Mouse (Mus musculus) lung, postnatal 14 days (tissue): ENCODE measurements around the gene Slc25a17.

ENCODE experiments used
- DNase-seq: peaks from one replicate; pipeline ENCODE4 v3.0.0; 2021

Slc25a17 gene

DNA sequence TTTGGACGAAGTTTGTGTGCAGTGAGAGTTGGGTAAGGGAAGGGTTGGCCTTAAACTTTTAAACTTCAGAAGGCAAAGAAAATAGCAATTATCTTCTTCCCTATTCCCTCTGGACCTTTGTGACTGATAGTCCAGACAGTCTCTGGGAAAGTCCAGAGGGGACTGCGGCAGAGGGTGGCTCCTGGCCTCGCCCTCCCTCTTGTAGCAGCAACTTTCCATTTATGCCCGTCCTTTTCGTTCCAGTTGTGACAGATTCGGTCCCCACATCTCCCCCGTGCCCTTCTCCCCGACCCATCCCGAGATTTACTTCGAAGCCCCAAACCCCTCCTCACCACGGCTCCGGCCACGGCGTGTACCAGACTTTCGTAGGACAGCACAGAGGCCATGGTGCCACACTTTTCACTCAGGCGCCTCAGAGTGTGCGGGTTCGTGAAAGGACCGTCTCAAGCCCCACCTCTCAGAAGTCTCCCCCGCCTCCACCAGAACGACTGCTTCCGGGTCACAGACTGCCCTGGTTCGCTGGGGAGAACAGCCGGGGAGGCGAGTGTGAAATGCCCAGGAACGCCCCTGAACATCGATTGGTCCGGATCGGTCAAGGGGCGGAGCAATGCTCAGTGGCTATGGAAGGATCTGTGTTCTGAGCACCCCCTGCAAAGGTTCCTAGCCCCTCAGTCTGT is at the start of gene Slc25a17:
Gene Slc25a17, minus strand, starts transcription at position 468 of the 677 bp plus-strand sequence.
- DNase-seq: peak; percentile 96

DNA sequence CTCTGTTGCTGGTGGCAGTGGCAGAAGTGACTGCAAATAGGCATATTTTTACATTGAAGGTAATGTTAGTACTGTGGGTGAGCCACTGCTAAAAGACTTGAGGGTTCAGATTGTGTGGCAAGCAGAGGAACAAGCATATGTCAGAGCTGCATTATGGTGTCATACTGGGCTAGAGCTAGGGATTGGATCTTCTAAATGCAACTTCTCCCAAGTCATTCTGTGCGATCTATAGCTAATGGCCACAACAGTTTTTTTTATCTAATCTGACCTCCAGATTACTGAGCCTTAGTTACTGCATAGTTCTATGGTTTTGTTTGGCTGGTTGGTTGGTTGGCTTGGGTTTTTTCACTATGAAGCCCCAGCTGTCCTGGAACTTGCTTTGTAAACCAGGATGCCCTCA is 47.6 kb upstream of the Slc25a17 start, which contains the start of gene Dnajb7:
Gene Dnajb7, minus strand, starts transcription at position 101 of the 400 bp plus-strand sequence.
- DNase-seq: no peak

DNA sequence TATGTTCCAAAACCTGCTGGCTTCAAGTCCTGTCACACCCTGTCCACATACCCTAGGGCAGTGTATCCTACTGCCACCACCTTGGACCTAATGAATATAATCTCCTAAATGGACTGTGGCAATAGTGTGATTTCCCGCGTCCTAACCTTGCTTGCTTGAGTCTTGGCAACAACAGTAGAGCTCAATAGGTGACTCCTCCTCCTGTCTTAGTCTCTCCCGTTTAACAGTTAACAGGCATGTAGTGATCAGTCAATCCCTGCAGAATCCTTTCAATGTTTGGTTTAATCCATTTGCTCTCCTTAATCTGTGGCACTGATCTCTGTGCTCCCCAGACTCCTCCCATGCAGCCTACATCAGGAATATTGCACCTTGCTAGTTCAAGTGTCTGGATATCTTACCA is 44.4 kb upstream of the Slc25a17 start:
- DNase-seq: no peak

DNA sequence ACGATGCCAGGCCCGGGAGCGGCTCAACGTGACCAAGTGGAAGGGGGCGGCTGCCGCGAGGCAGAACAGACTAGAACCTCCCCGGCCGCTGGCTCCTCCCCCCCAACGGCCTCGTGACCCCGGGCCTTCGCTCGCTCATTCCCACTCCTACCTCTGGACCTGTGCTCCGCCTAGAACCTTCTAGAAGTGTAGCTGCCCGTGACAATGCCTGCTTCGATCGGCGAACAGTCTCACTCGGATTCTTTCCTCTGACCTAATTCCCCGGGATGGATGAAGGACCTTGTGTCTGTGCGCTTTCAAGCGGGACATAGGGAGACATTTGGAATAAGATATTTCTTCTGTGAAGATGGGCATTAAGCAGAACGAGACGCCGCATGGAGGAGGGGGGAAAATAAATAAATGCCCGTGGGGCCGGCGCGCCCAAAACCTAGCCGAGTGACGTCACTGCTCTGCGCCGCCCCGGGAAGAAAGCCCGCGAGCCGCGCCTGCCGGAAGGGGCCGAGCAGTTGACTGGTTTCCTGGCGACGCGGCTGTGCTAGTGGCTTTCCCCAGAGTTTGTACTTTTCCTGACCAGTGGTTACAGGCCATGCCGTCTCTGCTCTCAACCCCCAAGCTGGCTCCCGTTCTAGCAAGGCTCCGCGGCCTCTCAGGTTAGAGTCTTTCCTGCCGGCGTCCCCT is 39.2 kb upstream of the Slc25a17 start, which contains the start of the genes St13 and Xpnpep3:
Gene St13, minus strand, starts transcription at position 440 of the 678 bp plus-strand sequence.
Gene Xpnpep3, plus strand, starts transcription at position 501 of the 678 bp plus-strand sequence.
- DNase-seq: peak; percentile 99

DNA sequence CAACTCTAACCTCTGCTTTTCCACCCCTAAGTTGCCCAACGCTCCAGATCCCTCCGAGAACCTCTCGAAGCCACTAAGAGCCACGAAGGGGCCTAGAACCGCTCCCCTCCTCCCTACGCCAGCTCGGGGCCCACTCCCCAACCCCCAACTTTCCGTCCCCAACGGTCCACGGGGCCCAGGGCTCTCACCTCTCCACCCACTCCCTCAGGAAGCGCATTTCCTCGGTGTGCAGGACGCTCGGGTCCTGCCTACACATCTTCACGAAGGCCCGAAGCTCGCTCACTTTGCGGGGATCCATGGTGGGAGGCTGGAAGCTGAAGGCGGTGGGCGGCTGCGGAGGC is 38.7 kb upstream of the Slc25a17 start:
- DNase-seq: no peak

DNA sequence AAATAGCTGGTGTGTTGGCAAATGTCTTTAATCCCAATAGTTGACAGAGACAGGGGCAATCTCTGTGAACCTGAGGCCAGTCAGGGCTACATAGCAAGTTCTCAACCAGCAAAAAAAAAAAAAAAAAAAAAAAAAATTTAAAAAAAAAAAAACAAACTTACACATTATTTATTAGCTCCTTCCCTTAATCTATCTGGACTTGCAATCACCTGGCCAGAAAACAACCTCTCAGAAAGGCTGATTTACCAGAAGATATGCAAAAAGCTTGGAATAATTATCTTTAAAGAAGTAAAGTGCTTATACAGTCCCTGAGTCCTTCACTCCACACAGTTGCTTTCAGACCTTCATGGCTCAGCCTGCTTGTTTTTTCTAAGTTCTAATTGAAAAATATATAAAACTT is 37.6 kb upstream of the Slc25a17 start:
- DNase-seq: no peak

DNA sequence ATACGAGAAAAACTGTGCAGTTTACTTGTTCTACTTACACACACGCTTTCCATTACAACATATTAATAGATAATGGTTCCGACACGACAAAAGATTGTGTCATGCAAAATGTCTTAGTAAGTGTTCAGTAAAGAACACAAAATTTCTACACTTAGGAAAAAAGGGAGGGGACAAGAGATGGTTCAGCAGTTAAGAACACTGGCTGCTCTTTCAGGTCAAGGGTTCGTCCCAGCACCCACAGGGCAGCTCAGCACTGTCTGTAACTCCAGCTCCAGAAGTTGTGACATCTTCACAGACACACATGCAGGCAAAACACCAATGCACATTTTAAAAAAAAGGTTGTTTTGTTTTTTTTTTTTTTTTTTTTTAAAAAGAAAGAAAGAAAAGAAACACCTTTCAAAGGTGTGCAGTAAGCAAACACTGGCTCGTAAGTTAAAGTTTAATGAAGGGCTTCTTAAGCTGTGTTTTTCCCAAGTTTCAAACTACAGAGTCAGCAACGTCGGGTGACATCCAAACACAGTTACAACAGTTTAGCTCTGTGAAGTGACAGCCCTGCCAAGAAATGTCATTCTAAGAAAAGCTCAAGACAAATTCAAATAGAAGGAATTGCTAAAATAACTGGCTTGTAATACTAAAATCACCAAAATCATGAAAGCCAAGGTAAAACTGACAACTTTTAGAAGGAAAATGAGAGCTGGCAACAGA is 33.8 kb upstream of the Slc25a17 start:
- DNase-seq: no peak

DNA sequence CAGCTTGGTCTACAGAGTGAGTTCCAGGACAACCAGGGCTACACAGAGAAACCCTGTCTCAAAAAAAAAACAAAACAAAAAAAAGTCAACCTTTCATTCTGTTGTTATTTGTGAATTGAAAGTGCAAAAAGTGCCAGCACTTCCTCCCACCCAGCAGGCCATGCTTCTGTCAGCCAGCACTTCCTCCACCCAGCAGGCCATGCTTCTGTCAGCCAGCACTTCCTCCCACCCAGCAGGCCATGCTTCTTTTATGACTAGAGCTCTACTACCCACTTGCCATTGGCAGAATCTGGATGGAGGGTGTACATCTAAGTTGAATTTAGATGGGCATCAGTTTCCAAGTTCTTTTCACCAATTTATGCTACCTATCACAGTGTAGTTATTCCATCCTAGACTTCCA is 32.4 kb upstream of the Slc25a17 start:
- DNase-seq: peak; percentile 15

DNA sequence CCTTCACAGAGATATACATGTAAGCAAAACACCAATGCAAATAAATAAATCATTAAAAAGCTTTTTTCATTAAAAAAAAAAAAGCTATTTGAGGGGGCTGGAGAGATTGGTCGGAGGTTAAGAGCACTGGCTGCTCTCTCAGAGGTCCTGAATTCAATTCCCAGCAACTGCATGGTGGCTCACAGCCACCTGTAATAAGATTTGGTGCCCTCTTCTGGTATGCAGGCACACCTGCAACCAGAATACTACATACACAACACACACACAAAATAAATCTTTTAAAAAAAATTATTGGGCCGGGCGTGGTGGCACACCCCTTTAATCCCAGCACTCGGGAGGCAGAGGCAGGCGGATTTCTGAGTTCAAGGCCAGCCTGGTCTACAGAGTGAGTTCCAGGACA is 25.7 kb upstream of the Slc25a17 start:
- no peak for DNase-seq

DNA sequence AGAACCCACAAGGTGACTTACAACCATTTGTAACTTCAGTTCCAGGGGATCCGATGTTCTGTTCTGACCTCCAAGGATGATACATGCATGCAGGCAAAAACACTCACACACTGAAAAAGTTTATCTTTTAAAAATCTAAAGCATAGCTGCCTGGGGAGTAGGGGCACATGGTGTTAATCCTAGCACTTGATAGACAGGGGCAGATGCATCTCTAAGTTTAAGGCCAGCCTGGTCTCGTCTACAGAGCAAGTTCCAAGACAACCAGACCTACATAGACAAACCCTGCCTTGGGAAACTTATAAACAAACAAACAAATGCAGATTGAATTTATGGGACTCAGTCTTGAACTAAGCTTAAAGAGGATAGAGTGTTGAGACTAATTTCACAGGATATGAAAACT is 18.2 kb upstream of the Slc25a17 start:
- DNase-seq: no peak

DNA sequence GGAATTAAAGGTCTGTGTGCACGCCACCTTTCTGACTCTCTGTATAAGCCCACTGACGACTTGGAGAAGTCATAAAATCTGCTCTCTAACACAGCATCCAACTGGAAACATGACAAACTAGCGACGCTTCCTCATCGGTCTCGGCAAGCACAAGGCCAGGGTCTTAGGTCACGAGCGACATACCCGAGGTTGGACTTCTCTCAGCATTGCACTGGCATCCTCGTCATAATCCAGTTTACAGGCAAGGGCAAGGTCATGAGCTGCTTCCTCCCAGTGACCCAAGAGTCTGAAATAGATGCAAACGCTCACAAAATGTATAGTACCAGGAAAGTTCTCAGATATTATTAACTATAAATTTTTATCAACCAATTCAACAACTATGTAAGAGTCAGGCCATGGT is 14.0 kb upstream of the Slc25a17 start:
- DNase-seq: no peak

DNA sequence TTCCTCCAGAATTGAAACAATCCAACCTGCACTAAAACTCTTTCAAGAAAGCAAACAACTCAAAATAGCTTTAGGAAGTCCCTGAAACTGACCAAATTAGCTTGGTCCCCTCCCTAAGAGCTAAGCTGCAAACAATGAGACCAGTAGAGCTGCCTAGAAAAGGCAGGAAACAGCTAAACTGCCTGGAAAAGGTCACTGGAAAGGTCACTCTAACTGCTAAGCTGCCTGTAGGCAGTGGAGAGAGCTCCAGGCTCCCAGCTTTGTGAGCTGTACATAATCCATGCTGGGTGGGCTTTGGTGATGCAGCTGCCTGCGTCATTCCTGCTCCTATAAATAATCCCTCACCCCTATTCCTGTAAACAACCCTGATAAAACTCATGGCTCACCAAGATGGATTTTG is 9.7 kb upstream of the Slc25a17 start:
- no peak for DNase-seq

DNA sequence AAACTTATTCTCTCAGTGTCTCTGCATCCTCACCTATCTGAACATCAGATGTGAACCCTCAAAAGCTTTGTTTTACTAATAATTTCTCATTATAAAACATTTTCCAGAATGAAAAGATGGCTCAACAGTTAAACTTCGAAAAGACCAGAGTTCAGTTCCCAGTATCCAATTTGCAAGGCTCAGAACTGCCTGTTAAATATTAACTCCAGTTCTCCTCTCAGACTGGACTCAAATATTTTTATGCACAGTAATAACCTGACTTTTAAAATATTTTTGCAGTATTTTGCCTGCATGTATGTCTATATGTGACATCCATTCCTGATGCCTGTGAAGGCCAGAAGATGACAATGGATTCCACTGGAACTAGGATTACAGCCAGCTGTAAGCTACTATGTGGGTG is 8.0 kb upstream of the Slc25a17 start:
- DNase-seq: no peak

DNA sequence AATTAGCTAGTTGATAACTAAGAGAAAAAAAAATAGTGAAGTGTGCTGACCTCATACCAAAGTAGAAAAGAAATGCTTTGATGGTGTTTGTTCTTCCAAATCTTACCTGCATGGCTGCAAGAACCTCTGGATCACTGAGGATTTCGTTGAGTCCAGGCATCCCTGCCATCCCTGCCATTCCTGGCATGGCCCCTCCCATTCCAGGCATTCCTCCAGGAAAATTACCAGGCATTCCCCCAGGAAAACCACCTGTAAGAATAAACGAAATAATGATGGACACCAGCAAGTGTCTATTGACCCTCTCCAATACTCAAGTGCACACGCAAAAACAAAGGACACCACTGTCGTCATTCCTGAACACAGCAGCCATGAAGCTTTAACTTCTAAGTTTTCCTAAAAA is 5.6 kb upstream of the Slc25a17 start:
- no peak for DNase-seq

DNA sequence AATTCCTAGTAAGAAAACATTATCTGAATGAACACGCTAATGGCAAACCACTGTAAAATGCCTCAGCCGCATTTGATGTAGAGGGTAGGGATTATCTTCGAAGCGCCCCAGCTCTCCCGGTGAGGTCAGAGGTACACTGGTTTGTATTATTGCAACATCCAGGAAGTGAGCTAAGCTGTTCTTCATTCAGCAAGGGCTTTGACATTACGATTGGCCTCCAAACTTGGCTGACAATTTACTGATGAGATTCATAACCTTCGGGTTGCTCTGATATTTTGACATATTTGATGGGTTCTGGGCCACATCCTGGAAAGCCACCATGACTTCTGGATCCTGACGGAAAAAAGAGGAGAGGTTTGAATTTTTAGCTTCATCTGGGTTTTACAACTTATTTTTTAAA is 4.6 kb upstream of the Slc25a17 start:
- no peak for DNase-seq

DNA sequence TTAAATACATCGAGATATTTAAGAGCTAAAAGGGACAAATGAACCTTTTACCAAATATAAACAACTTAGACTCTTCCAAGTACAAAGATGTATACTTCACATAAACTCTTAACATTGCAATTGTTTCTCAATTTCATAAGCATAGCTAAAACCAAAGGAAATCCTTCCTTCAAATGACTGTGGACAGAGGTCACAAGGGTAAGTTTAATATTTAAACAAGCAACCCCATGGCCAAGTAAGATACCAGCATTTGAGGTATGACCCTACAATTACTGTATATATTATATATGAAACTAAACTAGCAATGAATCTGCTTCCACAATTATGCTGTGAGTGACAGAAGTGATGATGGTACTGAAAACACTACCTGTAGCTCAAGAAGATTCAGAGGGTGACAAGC is 3.7 kb upstream of the Slc25a17 start:
- no peak for DNase-seq

DNA sequence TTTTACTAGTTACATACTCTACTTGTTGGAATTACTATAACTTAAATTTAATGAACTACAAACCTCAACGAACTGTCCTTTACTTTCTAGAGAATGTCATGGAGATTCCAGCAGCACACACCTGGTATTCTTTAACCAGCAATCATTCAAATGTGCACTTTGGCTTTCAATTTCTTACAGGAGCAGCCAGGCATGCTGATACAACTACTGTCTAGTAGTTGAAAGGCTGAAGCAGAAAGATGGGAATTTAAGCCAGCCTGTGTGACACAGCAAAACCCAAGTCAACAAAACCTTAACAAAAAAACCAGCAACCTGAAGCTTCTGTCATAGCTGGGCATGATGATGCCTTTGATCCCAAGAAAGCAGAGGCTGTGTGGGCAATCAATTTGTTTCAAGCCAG is 1.9 kb upstream of the Slc25a17 start:
- DNase-seq: no peak

DNA sequence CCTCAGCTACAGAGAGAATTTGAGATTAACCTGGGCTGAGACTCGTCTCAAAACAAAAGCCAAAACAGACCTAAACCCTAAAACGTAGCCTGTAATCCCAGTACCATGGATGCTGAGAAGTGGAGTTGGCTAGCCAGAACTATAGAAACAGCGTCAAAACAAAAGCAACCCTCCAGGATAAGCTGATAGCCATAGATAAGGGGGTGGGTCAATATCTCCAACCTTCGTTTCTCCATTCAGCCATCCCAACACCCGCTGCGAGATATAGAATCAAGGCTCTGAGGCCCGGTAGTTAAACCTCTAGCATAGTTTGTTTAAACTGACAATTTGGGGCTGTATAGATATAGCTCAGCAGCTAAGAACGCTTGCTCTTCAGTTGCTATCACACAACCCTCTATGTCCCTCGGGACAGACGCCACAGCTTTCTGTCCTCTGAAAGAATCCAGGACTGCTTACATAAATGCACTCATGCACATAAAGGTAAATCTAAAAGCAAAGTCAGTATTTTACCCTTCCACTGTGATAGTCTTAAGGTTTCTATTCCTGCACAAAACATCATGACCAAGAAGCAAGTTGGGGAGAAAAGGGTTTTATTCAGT is 904 bp upstream of the Slc25a17 start:
- DNase-seq: no peak

DNA sequence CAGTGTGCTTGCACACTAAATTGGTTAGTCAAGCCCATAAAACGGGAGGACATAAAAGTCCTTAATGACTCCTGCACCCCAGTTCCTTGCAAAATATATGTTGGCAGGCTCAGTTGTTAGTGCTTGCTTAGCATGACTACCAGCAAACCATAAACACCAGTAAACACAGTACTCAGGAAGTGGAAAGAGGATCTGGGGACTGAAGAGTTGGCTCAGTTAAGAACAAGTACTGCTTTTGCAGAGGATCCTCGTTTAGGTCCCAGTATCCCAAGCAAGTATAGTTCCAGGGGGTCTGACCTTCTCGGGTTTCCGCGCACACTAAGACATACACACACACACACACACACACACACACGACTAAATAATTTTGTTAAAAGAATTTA is 401 bp upstream of the Slc25a17 start:
- no peak for DNase-seq

DNA sequence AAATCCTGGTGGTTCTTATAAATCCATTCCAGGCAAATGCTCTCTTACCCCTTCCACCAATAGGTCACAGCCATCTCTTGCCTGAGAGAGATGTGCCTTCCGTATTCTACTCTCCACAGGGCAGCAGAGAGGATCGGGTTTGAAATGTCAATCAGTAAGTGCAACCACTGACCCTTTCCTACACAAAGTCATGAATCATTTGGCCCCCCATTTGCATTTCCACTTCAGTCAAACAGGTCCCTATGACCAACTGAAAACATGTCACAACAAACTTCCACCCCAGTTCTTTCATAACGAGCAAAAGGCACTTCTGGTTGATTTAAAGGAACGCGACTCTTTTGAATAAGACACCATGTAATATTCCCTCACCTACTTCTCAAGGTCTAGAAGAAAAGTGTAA is 1.2 kb downstream of the Slc25a17 start:
- no peak for DNase-seq

DNA sequence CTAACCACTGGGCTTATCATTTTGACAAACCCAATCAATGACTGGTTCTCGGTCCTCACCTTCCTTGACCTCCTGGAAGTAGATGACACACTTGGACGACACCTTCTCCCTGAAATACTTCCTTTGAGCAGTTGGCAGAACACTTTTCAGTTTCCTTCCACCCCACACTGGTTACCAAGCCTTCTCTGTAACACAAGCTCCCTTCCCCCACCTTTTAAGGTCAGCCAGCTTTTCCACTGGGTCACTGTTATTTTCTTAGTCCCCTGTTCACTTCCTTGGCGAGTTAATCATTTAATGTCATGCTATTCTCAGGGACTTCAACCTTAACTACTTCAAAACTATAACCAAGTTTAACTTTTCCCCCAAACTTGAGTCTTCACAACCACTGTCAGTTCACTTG is 1.7 kb downstream of the Slc25a17 start:
- DNase-seq: no peak

DNA sequence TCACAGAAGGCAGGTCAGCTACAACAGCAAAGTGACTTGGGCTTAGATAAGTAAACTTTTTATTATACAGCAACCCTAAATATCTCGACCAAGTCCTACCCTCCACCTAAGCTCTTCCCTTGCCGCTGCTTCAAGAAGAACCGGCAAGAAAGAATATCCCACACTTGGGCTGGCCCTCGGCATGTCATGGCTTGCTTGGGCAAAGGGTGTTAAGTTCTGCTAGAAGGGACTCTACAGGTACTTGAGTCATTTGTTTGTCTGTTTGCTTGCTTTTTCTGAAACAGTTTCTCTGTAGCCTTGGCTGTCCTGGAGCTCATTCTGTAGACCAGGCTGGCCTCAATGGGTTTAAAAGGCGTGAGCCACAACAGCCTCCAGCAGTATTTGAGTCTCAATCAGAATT is 3.7 kb downstream of the Slc25a17 start:
- no peak for DNase-seq

DNA sequence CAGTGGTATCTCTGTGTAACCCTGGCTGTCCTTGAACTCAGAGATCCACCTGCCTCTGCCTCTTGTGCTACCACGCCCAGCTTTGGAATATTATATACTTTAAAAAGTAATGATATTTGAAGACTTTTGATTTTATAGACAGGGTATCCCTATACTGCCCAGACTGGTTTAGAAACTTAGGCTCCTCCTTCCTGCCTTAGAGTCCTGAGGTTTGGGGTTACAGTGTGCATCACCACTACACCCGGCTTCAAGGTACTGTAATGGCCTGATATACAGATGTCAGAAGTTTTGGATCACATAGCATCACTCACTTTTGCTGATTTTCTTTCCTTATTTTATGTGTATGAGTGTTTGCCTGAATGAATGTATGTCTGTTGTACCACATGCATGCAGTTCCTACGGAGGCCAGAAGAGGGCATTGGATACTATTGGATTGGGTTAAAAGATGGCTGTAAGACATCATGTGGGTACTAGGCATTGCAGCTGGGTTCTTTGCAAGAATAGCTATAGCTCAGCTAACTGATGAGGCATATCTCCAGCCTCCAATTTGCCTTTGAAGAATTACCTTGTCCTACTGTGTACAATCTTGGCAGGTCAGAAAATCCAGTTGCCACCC is 5.4 kb downstream of the Slc25a17 start:
- DNase-seq: peak; percentile 58
